Mouse (Mus musculus) thymus, postnatal 4 days (tissue): ENCODE data around the gene Dnajc16.

Experiments used
- DNase-seq: peaks from one replicate; pipeline ENCODE4 v3.0.0; 2021

The Dnajc16 gene

DNA sequence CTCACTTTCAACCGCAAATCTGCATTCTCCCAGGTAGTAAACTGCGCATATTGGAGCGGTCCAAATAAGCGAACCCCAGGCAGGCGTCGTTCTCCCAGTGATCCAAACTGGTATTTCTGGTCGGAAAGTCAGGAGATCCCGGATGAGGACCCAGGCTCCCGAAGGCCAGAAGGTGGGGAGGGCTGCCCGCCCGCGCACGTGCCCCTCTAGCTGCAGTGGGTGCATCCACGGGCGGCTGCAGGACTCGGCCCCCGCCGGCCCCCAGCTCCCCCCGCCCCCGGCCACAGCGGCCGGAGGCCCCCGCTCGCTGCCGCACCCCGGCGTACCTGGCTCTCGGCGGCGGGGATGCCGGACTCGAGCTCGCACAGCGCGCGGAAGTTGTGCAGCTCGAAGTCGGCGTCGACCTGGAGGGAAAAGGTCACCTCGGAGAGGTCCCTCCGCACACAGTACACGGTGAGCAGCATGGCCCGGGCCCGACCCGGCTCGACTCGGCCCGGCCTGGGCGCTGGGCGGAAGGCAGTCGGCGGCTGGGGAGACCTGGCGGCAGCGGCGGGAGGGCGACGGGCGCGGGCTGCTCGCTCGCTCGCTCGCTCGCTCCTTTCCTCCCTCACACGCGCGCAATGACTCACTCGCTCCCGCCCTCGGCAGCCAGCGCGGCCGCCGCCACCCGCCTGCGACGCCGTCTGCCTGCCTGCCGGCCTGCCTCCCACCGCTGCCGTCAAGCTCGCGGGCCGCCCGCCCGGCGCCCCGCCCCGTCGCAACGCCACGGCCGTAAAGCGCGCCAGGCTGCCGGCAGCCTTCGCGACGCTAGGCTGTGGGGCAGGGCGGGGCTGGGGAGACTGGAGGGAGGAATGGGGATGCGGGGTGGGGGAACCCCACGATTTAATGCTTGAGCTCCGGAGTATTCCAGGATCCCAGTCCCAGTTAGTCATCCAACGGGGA is 67.7 kb downstream of the Dnajc16 start, which contains the start of gene Ddi2:
Gene Ddi2 (minus strand): TSS at position 689 of the 942 bp plus-strand sequence.
- peak; percentile 95 for DNase-seq

DNA sequence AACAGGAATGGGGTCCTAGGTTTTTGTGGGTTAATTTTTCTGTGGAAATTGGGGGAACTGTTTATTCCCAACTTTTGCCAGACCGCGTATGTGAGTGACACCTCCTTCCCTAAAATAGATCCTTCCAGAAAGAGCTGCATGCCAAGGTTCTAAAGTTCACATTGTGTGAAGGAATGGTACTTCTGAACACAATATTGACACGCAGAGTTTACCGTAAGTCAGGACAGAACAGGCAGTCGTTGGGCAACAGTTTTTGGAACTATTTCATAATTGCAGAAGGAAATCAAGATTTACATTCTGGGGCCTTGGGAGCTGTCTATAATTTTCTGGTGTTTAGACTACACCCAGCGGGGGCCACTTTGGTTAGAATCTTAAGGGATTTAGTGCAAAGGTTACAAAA is 68.8 kb downstream of the Dnajc16 start:
- DNase-seq, result no peak

DNA sequence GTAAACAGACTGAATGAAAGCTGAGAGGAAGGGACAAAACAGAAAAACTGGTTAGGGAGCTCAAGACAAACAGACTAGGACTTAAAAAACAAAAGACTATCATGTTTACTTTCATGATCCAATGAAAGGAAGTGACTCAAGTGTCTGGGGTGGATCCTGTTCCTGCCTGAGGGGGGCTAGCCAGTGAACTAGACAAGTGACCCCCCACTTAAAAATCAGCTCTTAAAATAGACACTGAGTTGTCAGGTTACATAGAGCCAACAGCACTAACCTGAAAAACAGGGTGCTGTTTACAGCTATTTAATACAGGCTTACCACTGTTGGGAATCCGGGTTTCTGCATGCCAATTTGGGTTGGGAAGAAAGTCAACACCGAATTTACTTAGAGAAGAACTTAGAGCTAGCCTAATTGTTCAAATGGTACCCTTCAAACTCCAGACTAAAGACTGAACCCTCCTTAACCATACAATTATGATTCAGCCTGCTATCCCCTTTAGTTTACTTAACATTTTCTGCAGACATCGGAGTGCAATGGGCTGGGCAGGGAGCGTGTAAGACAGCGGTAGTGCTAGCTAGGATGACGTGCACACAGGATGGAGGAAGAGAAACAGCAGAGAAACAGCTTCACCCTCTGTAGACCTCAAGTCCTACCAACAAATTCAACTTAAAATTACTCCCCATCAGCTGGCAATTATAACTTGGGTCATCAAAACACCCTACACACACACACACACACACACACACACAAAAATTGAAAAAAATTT is 69.8 kb downstream of the Dnajc16 start:
- DNase-seq, result peak; percentile 12

DNA sequence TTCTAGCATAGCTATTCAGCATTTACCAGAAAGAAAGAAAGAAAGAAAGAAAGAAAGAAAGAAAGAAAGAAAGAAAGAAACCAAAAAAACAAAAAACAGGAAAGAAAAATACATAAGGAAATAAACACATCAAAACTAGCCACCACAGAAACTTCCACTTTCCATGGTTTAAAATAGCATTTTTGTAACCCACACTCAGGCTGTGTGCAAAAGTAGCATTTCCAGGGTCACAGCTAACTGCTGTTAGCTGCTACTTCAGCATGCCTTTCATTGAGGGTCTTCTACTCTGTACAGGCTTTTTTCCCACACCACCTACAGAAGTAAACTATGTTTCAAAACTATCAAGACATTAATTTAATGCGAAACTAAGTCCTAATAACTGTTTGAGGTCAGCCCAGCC is 71.4 kb downstream of the Dnajc16 start:
- DNase-seq, result no peak

DNA sequence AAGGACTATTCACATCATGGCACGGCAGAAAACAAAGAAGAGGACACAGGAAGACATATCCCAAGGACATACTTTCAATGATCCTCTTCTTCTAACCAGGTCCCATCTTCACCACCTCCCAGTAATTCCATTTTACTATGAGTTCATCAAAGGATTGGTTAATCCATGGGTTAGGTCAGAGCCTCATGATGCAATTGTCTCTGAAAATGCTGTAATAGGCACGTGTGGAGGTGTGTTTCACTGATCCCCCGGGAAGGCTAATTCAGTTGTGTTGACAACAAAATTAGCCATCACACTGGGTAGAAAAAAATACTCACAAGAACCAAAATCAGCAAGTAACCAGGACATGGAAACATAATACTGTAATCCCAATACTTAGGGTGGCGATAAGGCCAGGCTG is 73.1 kb downstream of the Dnajc16 start:
- no peak for DNase-seq

DNA sequence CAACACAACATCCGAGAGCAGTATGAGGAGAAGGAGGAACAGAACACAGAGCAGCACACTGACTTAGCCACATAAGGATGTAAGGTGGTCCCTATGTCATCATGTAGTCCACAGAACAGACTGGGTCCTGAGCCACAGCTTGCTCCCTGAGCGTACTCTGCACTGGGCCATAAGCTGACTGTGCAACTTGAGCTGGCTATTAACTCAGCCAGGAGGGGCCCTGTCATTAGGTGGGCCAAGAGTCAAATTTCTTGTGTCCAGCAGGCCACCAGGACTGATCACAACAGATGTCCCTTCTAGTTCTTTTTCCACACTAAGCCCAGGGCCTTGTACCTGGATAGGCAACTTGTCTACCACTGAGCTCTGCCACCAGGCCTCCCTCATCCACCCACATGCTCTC is 75.7 kb downstream of the Dnajc16 start:
- no peak for DNase-seq

DNA sequence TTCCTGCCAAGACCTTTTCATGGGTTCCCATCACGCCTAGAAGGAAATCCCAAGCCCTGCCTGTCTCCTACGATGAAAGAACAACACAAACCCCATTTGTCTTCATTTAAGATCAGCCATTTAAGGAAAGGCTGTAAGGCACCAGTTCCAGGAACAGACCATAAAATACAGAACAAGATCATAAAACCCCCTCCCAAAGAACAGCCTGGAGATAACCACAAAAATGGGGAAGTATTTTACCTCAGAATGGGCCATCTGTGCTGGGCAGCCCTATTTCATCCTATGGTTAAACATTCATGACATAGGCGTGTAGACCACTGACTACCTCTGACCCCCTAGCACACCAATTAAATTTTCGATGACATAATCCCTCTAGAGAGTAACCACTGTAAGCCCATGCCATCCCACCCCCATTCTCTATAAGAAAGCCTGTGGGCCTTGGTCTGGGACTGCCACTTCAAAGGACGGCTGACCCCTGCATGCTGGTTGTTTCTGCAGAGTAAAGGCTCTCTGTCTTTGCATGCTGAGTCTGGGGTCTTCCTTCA is 77.1 kb downstream of the Dnajc16 start:
- no peak for DNase-seq

DNA sequence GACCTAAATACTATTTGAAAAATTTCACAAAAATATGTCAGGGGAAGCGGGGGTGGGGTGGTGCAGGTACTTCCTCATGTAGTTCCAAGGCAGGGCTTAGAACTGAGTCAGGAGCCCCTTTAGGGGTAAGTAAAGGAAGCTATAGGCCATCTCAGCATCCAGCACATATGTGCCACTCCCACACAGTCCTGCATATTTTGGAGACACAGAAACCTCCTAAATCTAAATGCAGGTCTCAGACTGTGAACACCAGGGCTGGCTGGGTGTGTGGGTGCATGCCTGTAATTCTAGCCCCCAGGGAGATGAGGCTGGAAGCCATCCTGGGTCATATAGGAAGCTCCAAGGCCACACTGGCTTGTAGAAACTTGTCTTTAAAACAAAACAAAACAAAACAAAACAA is 79.5 kb downstream of the Dnajc16 start:
- DNase-seq, result no peak
